Mouse (Mus musculus): ENCODE measurements at regions not wholly inside any gene's neighbourhood (a gene's known extent, or its start where the extent isn't known, plus 50 kb on each side); places are given as distances from the start of the nearest gene placed in this dataset.

DNA sequence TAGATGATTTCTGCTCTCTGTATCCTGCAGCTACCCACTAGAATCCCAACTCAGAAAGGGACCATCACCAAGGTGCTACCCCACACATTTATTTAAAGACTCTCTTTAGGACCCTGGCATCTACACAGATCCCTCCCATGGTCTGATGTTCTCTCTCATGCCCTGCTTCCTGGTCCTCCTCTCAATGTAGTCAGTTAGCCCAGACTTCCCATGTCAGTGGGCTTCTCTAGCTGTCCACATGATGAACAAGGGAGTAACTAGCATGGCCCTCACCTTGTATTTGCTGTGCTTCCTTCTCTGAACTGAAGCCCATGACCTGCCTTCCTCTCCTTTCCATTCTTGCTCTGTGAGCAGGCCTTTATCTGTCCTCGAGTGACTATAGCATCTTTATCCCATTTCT lies 71.8 kb upstream of the Adam6b start:
- no peak overlapping the region for H3K27ac ChIP-seq (ENCODE audit: low read depth)
- no peaks in the 10 kb centered on the region for H3K4me1 ChIP-seq (ENCODE audit: insufficient read depth)
- ATAC-seq (no peak), DNase-seq (no peak)
- H3K36me3 ChIP-seq (replicated peaks; ENCODE audit: insufficient read depth, low read length) = no peaks in the 10 kb centered on the region
- no peak for TF ChIP-seq EP300 (IDR thresholded peaks at IDR 0.05; ENCODE audit: low read depth)
- no peak for TF ChIP-seq CTCF (IDR thresholded peaks at IDR 0.05; ENCODE audit: low read depth)
- no peaks in the 10 kb centered on the region for H3K27me3 ChIP-seq (ENCODE audit: insufficient read depth, low read length)
- H3K9ac ChIP-seq (replicated peaks) = no peak overlapping the region
- whole genome bisulfite sequencing (ENCODE audit: insufficient replicate concordance) = 63% methylated on average over 1 of the region's 1 CpGs
- no peaks in the 10 kb centered on the region for H3K9me3 ChIP-seq (ENCODE audit: low read length)
- no peak overlapping the region for H3K4me3 ChIP-seq (ENCODE audit: low read depth, low read length)
- no peak overlapping the region for H3K4me2 ChIP-seq (ENCODE audit: low read depth, low read length)

DNA sequence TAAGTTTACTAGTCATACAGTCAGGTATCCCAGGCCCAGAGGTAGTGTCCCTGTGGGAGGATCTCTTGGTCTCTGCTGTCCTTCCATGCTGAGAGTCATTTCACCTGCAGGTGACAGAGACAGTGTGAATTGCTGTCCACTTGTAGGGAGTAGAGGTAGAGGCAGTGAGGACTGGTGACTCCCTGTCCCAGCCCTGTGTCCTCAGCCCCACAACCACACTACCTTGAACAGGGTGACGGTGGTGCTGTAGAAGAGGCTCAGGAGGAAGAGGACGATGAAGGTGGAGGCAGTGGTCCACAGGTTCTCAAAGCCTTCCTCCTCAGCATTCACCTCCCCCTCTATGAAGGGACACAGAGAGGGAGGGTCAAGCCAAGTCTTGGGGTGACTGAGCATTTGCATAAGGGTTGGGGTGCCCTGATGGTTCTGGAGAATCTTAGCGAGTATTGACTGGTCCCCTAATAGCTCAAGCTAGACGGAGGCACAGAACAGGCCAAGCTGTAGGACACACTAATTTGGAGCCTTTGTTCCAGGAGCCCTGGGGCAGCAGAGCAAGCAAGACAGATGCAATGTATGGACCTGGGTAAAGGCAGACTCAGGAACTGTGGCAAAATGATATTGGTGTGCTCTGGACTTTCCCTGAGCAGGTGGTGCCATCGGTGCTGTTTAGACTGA lies 70.4 kb upstream of the Adam6b start:
- ATAC-seq (no peak), DNase-seq (no peak)
- Histone ChIP-seq H3K4me2 (ENCODE audit: low read depth, low read length) (no peak overlapping the region), H3K36me3 (replicated peaks; ENCODE audit: insufficient read depth, low read length) (no peaks in the 10 kb centered on the region), H3K4me3 (ENCODE audit: low read depth, low read length) (no peak overlapping the region), H3K27ac (ENCODE audit: low read depth) (no peak overlapping the region), H3K4me1 (ENCODE audit: insufficient read depth) (no peaks in the 10 kb centered on the region), H3K9ac (replicated peaks) (no peak overlapping the region), H3K9me3 (ENCODE audit: low read length) (no peaks in the 10 kb centered on the region), H3K27me3 (ENCODE audit: insufficient read depth, low read length) (no peaks in the 10 kb centered on the region)
- whole genome bisulfite sequencing (ENCODE audit: insufficient replicate concordance) = 70% methylated on average over 5 of the region's 5 CpGs
- TF ChIP-seq EP300 (IDR thresholded peaks at IDR 0.05; ENCODE audit: low read depth) (no peak), CTCF (IDR thresholded peaks at IDR 0.05; ENCODE audit: low read depth) (no peak)

DNA sequence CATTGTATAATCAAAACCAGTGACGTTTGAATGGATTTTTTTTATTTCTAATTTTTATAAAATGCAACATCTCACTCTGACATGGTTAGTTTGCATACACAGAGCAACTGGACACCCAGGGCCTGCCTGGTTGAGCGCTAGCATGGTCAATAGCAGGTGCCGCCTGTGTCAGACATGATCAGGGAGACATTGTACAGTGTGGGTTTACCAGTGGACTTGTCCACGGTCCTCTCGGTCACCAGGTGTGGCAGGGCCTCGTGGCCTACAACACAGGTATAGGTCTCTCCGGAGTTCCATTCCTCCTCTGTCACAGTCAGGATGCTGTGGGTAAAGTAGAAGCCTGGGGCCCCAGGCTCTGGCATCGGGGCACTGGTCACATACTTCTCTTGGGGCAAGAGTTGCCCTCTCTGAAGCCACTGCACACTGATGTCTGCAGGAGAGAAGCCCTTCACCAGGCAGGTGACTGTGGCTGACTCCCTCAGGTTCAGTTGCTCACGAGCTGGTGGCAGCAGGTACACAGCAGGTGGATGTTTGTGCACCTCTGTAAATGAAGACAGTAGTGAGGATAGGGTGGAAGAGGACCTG lies 68.5 kb upstream of the Adam6b start:
- H3K36me3 ChIP-seq (replicated peaks; ENCODE audit: insufficient read depth, low read length) = no peaks in the 10 kb centered on the region
- no peaks in the 10 kb centered on the region for H3K9me3 ChIP-seq (ENCODE audit: low read length)
- no peak overlapping the region for H3K9ac ChIP-seq (replicated peaks)
- TF ChIP-seq EP300 (IDR thresholded peaks at IDR 0.05; ENCODE audit: low read depth) (no peak), CTCF (IDR thresholded peaks at IDR 0.05; ENCODE audit: low read depth) (no peak)
- no peaks in the 10 kb centered on the region for H3K4me1 ChIP-seq (ENCODE audit: insufficient read depth)
- DNase-seq = no peak
- no peak overlapping the region for H3K4me2 ChIP-seq (ENCODE audit: low read depth, low read length)
- ATAC-seq = no peak
- 75% methylated on average over 9 of the region's 9 CpGs for WGBS (ENCODE audit: insufficient replicate concordance)
- H3K27ac ChIP-seq (ENCODE audit: low read depth) = no peak overlapping the region
- no peak overlapping the region for H3K4me3 ChIP-seq (ENCODE audit: low read depth, low read length)
- H3K27me3 ChIP-seq (ENCODE audit: insufficient read depth, low read length) = no peaks in the 10 kb centered on the region

DNA sequence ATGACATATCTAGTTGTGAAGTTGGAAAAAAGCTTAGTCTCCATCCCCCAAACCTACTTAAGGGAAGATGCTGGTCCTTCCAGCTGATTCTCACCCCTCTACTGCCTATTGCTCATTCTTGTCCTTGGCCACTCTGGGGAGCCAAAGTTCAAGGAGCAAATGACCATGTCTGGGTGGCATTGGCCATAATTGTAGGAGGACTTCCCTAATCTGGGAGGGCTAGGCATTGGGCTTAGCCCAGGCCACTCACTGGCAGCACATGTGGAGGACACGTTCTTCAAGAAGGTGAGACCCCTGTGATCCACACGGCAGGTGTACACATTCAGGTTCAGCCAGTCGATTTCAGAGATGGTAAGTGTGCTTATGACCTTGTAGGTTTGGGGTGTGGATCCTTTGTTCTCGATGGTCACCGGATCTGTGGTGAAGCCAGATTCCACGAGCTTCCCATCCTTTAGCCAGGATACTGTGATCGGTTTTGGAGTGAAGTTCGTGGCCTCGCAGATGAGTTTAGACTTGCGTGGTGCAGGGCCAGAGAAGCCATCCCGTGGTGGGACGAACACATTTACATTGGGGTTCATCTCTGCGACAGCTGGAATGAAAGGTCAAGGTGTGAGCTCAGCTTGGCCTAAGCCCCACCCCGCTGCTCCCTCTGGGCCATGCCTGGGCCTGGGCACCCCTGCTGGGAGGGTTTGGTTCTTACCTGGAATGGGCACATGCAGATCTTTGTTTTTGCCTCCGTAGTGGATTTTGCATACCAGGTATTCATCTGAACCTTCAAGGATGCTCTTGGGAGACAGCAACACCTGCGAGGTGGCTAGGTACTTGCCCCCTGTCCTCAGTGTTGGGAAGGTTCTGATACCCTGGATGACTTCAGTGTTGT lies 67.4 kb upstream of the Adam6b start:
- H3K9ac ChIP-seq (replicated peaks) = no peak overlapping the region
- 79% methylated on average over 16 of the region's 16 CpGs for WGBS (ENCODE audit: insufficient replicate concordance)

DNA sequence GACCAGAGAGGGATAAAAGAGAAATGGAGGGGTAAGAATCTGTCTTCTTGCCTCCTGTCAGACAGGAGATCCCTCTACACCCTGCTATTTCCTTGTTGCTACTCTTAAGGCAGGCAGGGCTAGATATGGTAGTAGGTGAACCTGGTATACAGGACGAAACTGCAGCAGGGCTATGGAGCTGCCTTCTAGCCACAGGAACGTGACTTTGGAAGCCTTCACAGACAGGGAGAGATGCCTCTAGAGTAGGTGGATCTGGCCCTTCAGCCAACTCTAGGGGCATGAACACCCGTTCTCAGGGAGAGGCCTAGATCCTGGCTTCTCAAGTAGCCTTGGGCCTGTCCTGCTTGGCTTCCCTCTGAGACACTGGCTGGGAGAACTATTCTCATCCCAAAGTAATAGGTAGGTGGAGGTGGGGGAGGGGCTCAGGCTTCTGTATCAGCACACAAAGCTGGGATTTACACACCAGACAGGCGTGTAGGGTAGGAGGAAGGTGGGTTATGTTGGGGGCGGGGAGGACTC lies 66.5 kb upstream of the Adam6b start:
- H3K9ac ChIP-seq (replicated peaks) = no peak overlapping the region
- TF ChIP-seq CTCF (IDR thresholded peaks at IDR 0.05; ENCODE audit: low read depth) (no peak), EP300 (IDR thresholded peaks at IDR 0.05; ENCODE audit: low read depth) (no peak)
- 66% methylated on average over 5 of the region's 5 CpGs for WGBS (ENCODE audit: insufficient replicate concordance)

More for the DNA sequence above, 67.4 kb upstream of the Adam6b start:
- no peak overlapping the region for H3K4me2 ChIP-seq (ENCODE audit: low read depth, low read length)
- H3K27ac ChIP-seq (ENCODE audit: low read depth) = no peak overlapping the region
- no peaks in the 10 kb centered on the region for H3K4me1 ChIP-seq (ENCODE audit: insufficient read depth)
- TF ChIP-seq CTCF (IDR thresholded peaks at IDR 0.05; ENCODE audit: low read depth) (no peak), EP300 (IDR thresholded peaks at IDR 0.05; ENCODE audit: low read depth) (no peak)
- no peak overlapping the region for H3K4me3 ChIP-seq (ENCODE audit: low read depth, low read length)
- H3K36me3 ChIP-seq (replicated peaks; ENCODE audit: insufficient read depth, low read length) = no peaks in the 10 kb centered on the region
- ATAC-seq (no peak), DNase-seq (no peak)
- no peaks in the 10 kb centered on the region for H3K9me3 ChIP-seq (ENCODE audit: low read length)
- H3K27me3 ChIP-seq (ENCODE audit: insufficient read depth, low read length) = no peaks in the 10 kb centered on the region

More for the DNA sequence above, 66.5 kb upstream of the Adam6b start:
- Histone ChIP-seq H3K27ac (ENCODE audit: low read depth) (no peak overlapping the region), H3K27me3 (ENCODE audit: insufficient read depth, low read length) (no peaks in the 10 kb centered on the region), H3K4me1 (ENCODE audit: insufficient read depth) (no peaks in the 10 kb centered on the region), H3K36me3 (replicated peaks; ENCODE audit: insufficient read depth, low read length) (no peaks in the 10 kb centered on the region), H3K9me3 (ENCODE audit: low read length) (no peaks in the 10 kb centered on the region), H3K4me3 (ENCODE audit: low read depth, low read length) (no peak overlapping the region), H3K4me2 (ENCODE audit: low read depth, low read length) (no peak overlapping the region)
- ATAC-seq = no peak
- DNase-seq = no peak

All from liver, postnatal 0 days (tissue).